Mouse (Mus musculus): ENCODE measurements around the gene Wipf2. TPM values are rescaled to one million over a fixed set of nuclear protein-coding genes. Genes with fewer than 3 reads are reported as not detected.

The Wipf2 gene
- polyA plus RNA-seq, 1 experiment: 0.81 TPM

GRCm38 (mm10) chr11:98937410-98937913, 74.0 kb downstream of the Wipf2 start:
- H3K36me3 ChIP-seq (ENCODE audit: control insufficient read depth): no peaks in the 10 kb centered on the region
- H3K4me3 ChIP-seq (replicated peaks): peak overlapping the region; percentile 60
- H3K9me3 ChIP-seq (ENCODE audit: control insufficient read depth, low read length): peaks cover 9% of the 10 kb centered on the region; the same call in 1 of the 2 replicates
- peaks cover 96% of the 10 kb centered on the region for H3K27me3 ChIP-seq (ENCODE audit: control insufficient read depth)
- peaks cover 43% of the 10 kb centered on the region for H3K4me1 ChIP-seq (ENCODE audit: control insufficient read depth)
- TF ChIP-seq TAL1 (IDR thresholded peaks at IDR 0.05; ENCODE audit: low read length): no peak
- TF ChIP-seq GATA1 (IDR thresholded peaks at IDR 0.05; ENCODE audit: low read length): no peak

- Histone ChIP-seq H3K9me3 (ENCODE audit: control insufficient read depth, low read length) (peaks cover 9% of the 10 kb centered on the region; the same call in 1 of the 2 replicates), H3K27me3 (ENCODE audit: control insufficient read depth) (peaks cover 90% of the 10 kb centered on the region), H3K36me3 (ENCODE audit: control insufficient read depth) (no peaks in the 10 kb centered on the region), H3K4me3 (replicated peaks) (peak overlapping the region; percentile 60), H3K4me1 (ENCODE audit: control insufficient read depth) (peaks cover 47% of the 10 kb centered on the region)
- TF ChIP-seq TAL1 (IDR thresholded peaks at IDR 0.05; ENCODE audit: low read length): no peak
- no peak for TF ChIP-seq GATA1 (IDR thresholded peaks at IDR 0.05; ENCODE audit: low read length)
Observed at GRCm38 (mm10) chr11:98937914-98938694, 74.7 kb downstream of the Wipf2 start.

GRCm38 (mm10) chr11:98938701-98939083, 75.3 kb downstream of the Wipf2 start:
- no peak for TF ChIP-seq GATA1 (IDR thresholded peaks at IDR 0.05; ENCODE audit: low read length)
- no peak for TF ChIP-seq TAL1 (IDR thresholded peaks at IDR 0.05; ENCODE audit: low read length)
- peaks cover 84% of the 10 kb centered on the region for H3K27me3 ChIP-seq (ENCODE audit: control insufficient read depth)
- H3K36me3 ChIP-seq (ENCODE audit: control insufficient read depth): no peaks in the 10 kb centered on the region
- H3K4me1 ChIP-seq (ENCODE audit: control insufficient read depth): peaks cover 48% of the 10 kb centered on the region
- no peak overlapping the region for H3K4me3 ChIP-seq (replicated peaks)
- H3K9me3 ChIP-seq (ENCODE audit: control insufficient read depth, low read length): peaks cover 9% of the 10 kb centered on the region; the same call in 1 of the 2 replicates

DNA sequence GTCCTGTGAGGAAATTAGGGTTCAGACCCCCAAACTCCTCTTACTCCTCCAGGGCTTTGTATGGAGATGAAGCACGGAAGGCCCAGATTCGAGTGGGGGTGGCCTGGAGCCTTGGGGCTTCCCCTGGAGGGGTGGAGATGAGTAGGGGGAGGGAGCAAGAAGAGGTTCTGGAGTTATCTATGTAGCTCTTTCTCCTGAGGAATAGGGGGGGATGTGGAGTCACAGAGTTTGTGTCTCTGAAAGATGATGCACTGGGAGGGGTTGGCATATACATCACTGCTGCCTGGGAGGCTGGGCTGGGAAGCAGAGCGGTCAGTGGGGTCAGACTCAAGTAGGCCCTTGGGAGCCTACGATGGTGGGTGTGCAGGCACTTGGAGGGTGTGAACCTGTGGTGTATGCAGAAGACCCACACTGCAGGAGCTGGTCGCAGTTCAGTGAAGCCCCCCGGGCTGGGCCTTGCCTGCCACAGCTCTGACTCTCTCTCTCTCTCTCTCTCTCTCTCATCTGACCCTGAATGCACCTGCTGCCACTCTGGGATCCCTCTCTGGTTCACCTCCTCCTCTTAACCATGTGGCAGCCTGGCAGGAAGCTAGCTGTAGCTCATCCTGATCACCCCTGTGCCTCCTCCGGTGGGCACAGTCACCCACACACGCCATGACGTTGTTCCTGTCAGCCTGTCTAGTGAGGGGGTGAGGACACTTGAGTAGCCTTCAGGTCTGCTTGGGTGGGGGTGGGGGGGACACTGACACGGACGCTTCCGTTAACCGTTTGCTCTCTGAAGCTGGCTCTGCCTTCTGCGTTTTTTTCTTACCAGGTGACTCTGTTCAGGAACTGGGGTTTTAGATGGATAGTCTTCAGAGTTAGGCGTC, 75.9 kb downstream of the Wipf2 start:
- no peak for TF ChIP-seq TAL1 (IDR thresholded peaks at IDR 0.05; ENCODE audit: low read length)
- no peak for TF ChIP-seq GATA1 (IDR thresholded peaks at IDR 0.05; ENCODE audit: low read length)
- H3K4me3 ChIP-seq (replicated peaks): no peak overlapping the region
- peaks cover 9% of the 10 kb centered on the region; the same call in 1 of the 2 replicates for H3K9me3 ChIP-seq (ENCODE audit: control insufficient read depth, low read length)
- H3K36me3 ChIP-seq (ENCODE audit: control insufficient read depth): no peaks in the 10 kb centered on the region
- H3K27me3 ChIP-seq (ENCODE audit: control insufficient read depth): peaks cover 77% of the 10 kb centered on the region
- H3K4me1 ChIP-seq (ENCODE audit: control insufficient read depth): peaks cover 50% of the 10 kb centered on the region

DNA sequence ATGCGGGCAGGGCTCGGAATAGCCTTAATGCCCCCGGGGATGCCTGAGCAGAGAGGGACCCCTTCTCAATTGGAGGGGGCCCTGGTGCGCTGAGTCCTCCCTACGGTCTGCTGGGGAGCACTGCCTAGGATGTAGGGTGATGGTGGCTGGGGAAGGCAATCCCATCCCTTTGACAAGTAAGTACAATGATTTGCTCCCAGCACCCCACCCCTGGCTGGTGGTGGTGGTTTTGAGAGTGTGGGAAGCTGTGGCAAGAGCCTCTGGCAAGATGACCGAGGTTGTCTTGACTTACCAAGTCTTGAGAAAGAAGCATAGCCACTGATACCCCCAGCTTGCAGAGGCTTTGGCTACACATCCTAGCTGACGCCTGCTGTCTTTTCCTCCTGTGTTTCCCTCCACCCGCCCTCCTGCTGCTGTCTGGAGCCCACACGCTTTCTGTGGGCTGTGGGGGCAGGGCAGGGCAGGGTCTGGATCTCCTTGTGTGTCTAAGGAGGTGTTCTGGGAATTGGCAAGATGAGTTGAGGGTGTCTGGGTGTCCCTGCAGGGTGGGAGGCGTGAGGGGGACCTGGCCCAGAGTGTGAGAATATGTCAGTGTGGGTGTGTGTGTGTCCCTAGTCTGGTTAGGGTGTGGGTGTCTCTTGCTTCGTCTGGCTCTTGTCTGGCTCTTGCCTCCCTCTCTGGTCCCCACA, 76.7 kb downstream of the Wipf2 start:
- peaks cover 7% of the 10 kb centered on the region; the same call in 1 of the 2 replicates for H3K9me3 ChIP-seq (ENCODE audit: control insufficient read depth, low read length)
- no peaks in the 10 kb centered on the region for H3K36me3 ChIP-seq (ENCODE audit: control insufficient read depth)
- peaks cover 70% of the 10 kb centered on the region for H3K27me3 ChIP-seq (ENCODE audit: control insufficient read depth)
- TF ChIP-seq TAL1 (IDR thresholded peaks at IDR 0.05; ENCODE audit: low read length) (no peak), GATA1 (IDR thresholded peaks at IDR 0.05; ENCODE audit: low read length) (no peak)
- H3K4me1 ChIP-seq (ENCODE audit: control insufficient read depth): peaks cover 50% of the 10 kb centered on the region
- no peak overlapping the region for H3K4me3 ChIP-seq (replicated peaks)

GRCm38 (mm10) chr11:98940776-98941175, 77.3 kb downstream of the Wipf2 start:
- peaks cover 63% of the 10 kb centered on the region for H3K27me3 ChIP-seq (ENCODE audit: control insufficient read depth)
- no peaks in the 10 kb centered on the region for H3K36me3 ChIP-seq (ENCODE audit: control insufficient read depth)
- peaks cover 4% of the 10 kb centered on the region; the same call in 1 of the 2 replicates for H3K9me3 ChIP-seq (ENCODE audit: control insufficient read depth, low read length)
- H3K4me1 ChIP-seq (ENCODE audit: control insufficient read depth): peaks cover 52% of the 10 kb centered on the region
- TF ChIP-seq TAL1 (IDR thresholded peaks at IDR 0.05; ENCODE audit: low read length) (no peak), GATA1 (IDR thresholded peaks at IDR 0.05; ENCODE audit: low read length) (no peak)
- no peak overlapping the region for H3K4me3 ChIP-seq (replicated peaks)

GRCm38 (mm10) chr11:98941341-98941825, 77.9 kb downstream of the Wipf2 start:
- no peak for TF ChIP-seq GATA1 (IDR thresholded peaks at IDR 0.05; ENCODE audit: low read length)
- no peak for TF ChIP-seq TAL1 (IDR thresholded peaks at IDR 0.05; ENCODE audit: low read length)
- no peaks in the 10 kb centered on the region for H3K36me3 ChIP-seq (ENCODE audit: control insufficient read depth)
- no peaks in the 10 kb centered on the region; the same call in 1 of the 2 replicates for H3K9me3 ChIP-seq (ENCODE audit: control insufficient read depth, low read length)
- H3K27me3 ChIP-seq (ENCODE audit: control insufficient read depth): peaks cover 57% of the 10 kb centered on the region
- H3K4me1 ChIP-seq (ENCODE audit: control insufficient read depth): peaks cover 46% of the 10 kb centered on the region
- H3K4me3 ChIP-seq (replicated peaks): peak overlapping the region; percentile 62

GRCm38 (mm10) chr11:98941826-98942550, 78.5 kb downstream of the Wipf2 start:
- peaks cover 41% of the 10 kb centered on the region for H3K4me1 ChIP-seq (ENCODE audit: control insufficient read depth)
- peak overlapping the region; percentile 62 for H3K4me3 ChIP-seq (replicated peaks)
- TF ChIP-seq GATA1 (IDR thresholded peaks at IDR 0.05; ENCODE audit: low read length) (no peak), TAL1 (IDR thresholded peaks at IDR 0.05; ENCODE audit: low read length) (no peak)
- no peaks in the 10 kb centered on the region; the same call in 1 of the 2 replicates for H3K9me3 ChIP-seq (ENCODE audit: control insufficient read depth, low read length)
- H3K27me3 ChIP-seq (ENCODE audit: control insufficient read depth): peaks cover 51% of the 10 kb centered on the region
- no peaks in the 10 kb centered on the region for H3K36me3 ChIP-seq (ENCODE audit: control insufficient read depth)
